Mouse (Mus musculus): ENCODE measurements around the gene Plekhm1.
"Not testable (repeated sequence)": the region's sequence is repeated elsewhere in the genome, so short reads cannot be mapped to it uniquely, and the experiment has no call there.

Gene Plekhm1

DNA sequence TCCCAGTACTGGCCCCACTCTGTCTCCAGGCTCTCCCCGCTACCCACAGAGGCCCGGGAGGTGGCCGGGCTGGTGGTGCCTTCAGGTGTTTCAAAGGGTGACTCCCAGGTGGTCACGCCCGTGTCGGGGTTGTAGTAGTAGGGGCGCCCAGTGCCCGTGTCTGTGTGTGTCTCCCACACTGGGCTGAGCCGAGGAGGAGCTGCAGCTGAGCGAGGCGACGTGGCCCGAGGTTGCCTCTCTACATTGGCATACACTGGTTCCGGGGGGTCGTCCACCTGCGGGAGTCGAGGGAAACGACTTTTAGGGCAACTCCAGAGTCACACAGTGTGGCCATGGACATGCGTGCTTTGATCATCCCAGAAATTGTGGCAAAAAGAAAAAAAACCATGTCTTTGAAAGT is 72.4 kb downstream of the Plekhm1 start:
- no peak for DNase-seq (ENCODE audit: low read depth)

DNA sequence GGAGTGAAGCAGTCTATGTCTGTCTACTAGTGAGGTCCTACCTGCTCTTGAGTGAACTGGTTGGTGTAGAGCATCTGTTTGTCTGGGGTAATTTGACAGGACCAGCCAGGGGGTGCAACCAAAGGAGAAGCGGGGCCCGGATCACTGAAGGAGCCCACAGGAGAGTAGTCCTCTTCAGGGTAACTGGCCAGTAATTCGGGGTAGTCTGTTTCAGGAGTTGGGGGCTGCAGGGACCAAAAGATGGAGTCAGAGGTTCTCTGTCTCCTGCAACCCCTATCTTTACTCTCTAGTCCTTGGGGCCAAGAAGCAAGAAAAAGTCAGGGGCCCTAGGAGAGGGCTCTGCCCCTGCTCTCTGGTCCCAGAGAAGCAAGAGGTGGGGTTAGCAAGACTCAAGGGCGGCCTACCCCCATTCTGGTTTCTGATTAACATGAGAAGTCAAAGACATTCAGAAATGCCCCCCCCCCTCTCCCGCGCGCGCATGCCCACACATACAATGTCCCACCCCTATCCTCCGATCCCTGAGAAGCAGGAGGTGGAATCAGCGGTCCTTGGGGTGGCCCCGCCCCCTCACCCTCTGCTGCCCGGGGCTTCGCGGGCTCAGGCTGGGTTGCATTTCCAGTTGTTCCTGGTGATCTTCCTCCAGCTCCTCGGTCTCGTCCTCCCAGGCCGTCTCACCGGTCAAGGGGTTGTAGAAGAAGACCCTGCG is 72.9 kb downstream of the Plekhm1 start:
- DNase-seq (ENCODE audit: low read depth): no peak

DNA sequence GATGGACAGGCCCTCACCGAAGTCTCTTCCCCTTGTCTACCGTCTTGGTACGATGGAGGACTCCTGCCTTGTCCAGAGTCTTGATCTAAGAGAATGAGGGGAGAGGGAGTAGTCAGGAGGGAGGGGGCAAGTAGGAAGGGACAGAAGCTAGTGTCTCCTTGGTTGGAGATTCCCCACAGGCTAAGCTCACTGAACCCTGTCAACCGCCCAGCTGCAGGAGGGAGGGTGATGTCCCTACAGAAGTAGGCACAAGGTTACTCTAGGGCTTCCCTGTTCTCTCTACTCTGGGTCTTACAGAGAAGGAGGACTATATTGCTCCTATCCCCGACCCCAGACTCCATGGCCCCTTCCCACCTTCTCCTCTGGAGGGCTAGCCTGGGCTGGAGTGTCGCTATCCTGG is 73.8 kb downstream of the Plekhm1 start:
- DNase-seq (ENCODE audit: low read depth): no peak

DNA sequence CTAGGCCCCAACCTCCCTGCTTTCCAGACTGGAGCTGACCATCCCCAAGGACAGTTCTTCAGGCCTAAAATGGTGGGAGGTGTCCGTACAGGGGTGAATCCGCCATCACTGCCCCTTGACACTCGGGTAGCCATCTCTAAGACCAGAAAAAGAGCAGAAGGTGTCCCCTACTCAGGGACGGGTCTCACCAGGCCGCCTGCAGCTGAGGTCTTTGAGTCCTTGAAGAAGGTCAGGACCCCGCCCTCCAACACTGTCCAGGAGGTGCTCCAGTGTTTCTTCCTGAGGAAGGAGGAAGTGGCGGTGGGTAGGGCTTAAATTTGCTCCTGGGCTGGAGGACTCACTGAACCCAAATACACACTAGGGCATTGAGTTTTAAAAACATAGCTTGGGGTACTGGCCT is 74.4 kb downstream of the Plekhm1 start:
- DNase-seq (ENCODE audit: low read depth): no peak

DNA sequence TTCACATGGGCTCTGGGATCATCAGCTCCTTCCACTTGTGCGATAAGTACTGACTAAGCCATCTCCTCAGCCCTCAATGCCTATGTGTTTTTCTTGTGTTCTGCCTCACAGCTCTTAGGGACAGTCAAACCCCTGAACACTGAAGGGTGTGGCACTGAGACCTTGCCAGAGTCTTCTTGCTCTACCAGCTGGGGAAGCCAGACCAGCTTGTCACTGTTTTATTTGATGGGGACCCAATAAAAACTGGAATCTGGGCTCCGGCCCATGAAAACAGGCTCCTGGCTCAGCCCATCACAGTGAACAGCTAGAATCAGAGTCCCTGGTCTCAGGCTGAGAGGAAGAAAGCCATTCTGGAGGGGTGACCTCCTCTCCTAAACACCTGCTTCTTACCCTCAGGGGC is 75.3 kb downstream of the Plekhm1 start:
- no peak for DNase-seq (ENCODE audit: low read depth)

DNA sequence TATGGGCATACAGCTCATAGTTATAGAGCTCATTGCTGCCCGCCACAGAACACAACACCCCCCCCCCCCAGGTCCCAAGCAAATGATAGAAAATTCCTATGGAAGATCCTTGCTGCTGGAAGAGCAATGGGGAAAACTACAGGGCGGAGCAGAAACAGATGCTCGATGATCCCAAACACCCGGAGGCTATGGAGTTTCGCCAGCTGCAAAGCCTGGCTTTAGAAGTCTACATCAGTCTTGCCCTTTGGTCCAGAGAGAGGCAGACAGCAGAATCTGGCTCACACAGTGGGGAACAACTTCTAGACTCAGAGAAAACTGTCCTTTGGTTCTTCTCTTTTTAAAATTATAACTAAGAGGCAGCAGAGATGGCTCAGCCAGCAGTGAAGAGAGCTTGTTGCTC is 76.9 kb downstream of the Plekhm1 start:
- no peak for DNase-seq (ENCODE audit: low read depth)

DNA sequence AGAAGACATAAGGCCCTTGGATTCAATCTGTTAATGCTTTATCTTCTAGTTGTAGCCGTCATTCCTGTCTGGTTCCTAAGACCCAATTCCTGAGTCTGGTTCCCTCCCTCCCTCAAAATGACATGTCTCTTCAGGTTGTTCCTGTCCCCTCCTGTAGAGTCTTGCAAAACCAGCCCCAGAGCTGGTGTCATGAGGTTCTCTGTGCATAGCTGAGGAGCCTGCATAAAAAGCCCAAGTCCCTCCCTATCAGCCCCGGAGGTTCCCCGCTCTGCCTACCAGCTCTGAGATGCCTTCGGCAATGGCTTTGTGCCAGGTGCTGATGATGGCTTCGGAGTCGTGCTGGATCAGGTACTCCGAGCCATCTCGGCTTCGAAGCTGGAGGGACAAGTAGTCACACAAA is 77.6 kb downstream of the Plekhm1 start:
- DNase-seq (ENCODE audit: low read depth): no peak

DNA sequence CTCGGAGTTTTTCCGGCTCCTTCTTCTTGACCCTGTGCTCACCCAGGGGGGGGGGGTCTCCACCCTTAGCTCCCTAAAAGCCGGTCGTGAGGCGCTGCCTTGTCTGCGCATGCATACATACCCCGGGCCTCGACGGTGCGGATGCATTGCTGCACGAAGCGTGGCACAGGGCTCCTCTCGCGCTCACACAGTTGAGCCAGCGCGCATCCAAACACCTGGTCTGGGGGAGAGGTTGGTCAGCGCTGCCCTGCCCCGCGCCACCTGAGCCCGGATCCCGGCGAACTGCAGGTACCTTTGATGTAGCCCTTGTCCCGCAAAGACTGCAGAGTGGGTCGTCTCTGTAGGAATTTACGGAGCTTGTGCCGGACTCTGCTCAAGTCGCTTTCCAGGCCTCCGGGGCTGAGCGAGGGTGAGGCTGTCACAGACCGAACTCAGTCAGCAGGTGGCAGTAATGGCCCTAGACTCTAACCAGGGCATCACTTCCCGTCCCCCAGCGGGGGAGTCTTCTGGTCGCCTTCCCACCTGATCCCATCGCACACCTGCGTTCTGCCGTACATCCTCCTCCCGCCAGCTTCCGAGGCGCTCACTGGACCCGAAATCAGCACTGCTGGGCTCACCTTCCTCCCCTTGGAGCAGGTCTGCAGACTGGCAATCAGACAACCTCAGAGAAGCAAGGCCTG is 78.6 kb downstream of the Plekhm1 start:
- DNase-seq (ENCODE audit: low read depth): no peak

DNA sequence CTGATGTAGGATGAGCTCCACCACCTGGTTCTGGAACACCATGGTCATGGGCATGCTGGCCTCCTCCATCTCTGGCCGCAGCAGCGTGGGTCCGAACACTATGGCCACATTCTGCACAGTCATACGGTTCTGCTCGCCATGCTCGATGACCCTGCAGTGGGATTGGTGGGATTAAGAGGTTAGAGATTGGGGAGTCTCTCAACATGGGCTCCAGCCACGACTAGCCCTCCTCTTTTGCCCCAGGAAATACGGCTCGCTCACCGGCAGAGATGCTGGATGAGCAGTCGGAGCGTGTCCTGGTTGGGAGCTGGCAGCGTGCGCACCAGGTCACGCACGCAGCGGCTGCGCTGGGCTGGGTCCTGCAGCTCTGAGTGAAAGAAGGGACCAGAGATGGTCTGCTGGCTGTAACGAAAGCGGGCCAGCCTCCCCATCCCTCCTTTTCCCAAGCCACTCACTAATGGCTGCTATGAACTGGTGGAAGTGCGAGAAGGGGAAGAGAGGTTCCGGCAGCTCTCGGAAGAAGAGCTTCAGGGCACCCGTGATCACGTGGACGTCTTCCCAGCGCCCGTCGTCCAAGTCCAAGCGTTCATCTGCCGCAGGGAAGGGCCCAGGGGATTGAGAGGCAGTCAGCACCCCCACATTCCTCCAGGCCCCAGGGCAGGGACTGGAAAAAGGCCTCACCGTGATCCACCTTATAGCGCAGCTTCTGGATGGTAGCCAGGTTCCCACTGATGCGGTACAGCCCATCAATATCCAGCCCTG is 79.4 kb downstream of the Plekhm1 start:
- DNase-seq (ENCODE audit: low read depth): no peak

DNA sequence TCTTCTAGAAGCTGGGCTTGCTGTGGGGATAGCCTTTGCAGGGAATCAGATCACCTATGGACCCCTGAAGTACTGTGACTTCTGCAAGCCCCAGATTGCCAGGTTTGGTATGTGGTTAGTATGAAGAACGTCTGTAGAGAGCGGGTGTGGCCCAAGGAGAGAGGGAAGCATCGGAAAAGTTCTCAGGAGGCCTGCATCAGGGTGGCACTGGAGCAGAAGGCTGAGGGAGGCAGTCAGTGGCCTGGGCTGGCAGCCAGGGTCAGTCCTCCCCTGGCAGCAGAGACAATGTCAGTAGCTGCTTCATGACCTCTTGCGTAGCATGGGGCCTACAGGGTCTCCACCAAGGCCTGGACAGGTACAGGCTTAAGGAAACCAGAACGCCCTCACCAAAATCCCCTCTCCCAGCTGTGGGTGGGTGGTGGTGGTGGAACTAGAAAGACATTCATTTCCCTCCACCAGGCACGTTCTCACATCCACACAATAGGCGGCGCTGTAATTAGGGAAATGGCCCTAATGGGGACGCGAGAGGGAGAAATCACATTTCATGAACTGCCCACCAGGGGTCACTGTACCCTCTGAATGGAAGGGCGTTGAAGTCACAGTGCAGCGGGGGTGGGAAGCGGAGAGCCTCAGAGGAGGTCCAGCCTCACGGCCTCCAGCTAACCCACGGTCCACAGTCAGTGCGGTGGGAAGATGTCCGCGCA is 80.1 kb downstream of the Plekhm1 start:
- DNase-seq (ENCODE audit: low read depth): peak; percentile 86

DNA sequence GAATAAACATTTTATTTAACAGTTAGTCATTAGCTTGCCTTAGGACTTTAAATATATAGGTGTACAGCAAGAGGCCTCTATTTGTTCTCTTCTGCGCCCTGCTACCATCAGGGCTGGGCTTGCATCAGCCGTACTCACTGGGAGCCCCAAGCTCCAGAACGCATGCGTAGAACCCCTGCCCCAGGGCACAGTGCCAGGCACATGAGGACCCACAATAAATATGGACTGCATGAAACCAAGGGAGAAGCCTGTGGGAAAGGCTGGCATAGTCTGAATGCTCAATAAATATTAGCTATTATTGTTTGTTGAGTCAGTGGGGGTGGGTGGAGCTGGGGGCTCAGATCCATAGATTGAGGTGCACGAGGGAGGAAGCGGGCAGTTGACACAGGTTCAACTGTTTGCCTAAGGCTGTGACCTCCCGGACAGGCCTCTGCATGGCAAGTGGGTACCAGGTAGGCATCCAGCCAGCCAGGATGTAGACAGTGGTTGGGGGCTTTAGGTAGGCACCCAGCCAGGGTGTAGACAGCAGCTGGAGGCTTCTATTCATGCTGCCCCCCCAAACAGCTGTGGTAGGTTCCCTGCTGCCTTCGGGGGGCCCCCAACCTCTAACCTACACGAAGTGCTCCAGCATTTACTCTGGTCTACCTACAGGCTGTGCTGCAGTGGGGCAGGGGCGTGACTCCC is 80.8 kb downstream of the Plekhm1 start:
- no peak for DNase-seq (ENCODE audit: low read depth)

DNA sequence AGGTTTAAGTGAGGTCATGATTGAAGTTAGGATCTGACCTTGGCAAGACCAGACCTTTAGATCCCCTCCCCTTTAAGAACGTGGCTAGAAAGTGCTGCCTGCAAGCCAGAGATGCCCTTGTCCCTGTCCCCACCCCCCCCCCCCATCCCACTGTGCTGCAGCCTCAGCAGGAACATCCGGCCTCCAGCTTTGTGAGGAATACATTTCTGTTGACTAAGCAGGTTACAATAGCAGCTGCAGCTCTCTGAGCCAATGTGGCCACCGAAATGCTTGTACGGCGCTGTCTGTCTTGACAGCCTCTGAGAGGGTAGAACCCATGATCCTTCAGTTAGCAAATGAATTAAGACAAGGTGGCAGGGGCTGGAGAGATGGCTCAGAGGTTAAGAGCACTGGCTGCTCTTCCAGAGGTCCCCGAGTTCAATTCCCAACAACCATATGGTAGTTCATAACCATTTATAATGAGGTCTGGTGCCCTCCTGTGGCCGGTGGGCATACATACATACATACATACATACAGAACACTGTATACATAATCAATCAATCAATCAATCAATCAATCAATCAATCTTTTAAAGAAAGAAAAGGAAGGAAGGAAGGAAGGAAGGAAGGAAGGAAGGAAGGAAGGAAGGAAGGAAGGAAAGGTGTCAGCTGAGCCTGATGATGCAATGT is 81.7 kb downstream of the Plekhm1 start:
- peak; percentile 43 for DNase-seq (ENCODE audit: low read depth)

DNA sequence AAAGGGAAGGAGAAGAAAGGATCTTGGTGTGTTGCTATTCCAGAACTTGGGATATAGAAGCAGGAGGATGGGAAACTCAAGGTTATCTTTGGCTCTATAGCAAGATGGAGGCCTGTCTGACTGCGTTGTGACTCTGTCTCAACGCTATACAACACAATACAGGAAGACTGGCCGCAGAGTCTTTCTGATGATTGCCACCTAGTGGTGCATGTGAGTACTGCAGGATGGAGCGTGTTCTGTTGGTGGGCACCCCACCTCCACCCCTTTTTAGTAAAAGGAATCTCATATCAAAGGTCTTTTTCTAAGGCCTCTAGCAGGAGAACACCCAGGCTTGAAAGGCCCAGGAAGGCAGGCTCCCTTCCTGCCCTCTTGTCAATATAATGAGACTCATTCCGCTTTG is 85.5 kb downstream of the Plekhm1 start:
- peak; percentile 94 for DNase-seq (ENCODE audit: low read depth)

DNA sequence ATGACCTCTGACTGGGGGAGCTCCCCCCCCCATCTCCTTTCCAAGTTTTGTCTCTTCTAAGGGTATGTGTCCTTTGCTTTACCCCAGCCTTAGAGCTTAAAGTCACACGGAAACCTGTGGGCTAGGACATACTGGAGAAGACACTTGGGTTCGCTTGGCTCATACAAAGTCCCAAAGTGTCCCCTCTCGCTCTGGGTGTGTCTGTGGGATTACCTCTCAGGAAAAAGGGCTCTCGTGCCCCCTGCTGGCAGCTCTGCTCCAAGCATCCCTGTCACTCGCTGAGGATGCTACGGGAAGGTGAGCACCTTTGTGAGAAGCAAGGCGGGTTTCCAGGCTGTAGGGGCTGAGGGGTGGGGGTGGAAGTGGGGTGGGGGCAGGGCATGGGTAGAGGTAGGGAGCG is 87.3 kb downstream of the Plekhm1 start:
- DNase-seq (ENCODE audit: low read depth): peak; percentile 79

DNA sequence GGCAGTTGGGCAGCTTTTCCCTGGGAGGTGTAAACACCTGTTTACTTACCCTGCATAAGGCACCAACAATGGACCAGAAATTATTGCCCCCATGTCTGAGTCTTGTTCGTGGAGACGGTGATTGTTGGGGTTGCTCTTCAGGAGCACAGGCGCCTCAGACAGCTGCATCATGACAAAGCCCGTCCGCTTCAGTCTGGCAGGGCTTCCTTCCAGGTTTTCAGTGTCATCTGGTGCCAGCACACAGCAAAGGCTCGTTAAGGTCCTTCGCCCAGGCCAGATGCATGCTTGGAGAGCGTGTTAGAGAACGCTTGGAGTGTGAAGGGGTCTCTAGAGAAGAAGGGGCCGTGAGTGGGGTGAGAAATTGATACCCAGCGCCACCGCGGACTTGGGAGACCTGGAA is 87.8 kb downstream of the Plekhm1 start:
- DNase-seq (ENCODE audit: low read depth): no peak

DNA sequence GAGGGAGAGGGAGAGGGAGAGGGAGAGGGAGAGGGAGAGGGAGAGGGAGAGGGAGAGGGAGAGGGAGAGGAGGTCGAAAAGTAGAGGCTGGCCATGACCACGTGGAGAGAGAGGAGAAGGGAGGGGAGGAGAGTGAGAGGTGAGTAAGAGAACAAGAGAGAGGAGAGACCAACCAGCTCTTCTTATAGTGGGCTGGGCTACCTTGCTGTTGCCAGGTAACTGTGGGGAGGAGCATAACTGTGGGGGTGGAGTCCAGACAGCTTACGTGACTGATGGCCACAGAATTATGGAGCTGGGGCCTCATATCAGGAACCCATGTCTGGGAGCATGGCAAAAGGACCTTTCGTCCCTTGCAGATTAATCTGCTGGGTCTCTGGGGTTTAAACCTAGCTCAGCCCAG is 89.7 kb downstream of the Plekhm1 start:
- not testable (repeated sequence) for DNase-seq (ENCODE audit: low read depth)

DNA sequence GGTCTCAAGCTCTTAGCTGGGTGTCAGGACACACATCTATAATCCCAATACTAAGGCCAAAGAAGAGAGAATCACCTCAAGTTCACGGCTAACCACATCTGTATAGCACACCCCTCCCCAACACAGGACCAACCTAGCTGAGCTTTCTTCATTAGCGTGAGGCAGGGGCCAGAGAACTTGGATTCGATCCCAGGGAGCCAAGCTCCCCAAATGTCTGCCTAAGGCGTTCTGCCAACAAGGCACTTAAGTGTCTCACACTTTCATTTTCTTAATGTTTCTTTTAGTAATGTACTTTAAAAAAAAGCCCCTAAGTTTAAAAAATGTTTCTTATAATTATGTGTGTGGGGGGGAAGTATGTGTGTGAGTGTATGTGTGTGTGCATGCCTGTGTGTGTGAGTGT is 91.8 kb downstream of the Plekhm1 start:
- DNase-seq (ENCODE audit: low read depth): no peak

DNA sequence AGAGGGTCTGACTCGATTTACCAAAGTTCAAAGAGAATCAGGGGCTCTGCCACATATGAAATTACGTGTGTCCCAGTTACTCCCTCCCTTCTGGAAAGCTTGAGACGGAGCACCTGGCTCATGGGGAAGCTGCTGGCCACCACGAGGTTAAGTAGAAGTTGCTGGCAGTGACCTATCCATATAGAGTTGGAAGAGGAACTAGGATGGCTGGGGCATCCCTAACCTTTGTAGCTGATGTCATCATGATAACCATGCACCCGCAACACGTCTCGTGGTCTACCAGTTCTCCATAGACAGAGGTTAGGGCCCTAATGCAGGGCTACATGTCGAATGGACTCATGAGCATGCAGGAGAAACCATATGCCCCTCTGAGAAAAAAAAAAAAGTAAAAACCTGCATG is 92.3 kb downstream of the Plekhm1 start:
- no peak for DNase-seq (ENCODE audit: low read depth)

DNA sequence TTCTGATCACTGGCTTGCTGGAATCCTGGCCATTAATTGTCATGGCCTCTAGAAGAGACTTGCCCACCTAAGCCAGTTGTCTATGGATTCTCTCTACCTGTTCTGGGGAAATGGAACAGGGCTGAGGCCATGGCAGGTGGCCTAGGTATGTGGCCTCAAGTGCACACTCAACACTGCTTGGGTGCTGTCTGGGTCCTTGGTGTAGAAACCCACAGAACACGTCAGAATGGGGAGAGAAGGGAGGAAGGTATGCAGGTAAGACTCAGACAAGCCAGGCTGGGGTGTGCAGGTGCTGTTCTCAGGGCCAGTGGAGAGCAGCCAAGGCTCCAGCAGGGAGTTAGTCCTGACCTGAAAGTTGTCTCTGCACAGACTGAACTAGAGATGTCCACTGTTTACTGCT is 94.4 kb downstream of the Plekhm1 start:
- no peak for DNase-seq (ENCODE audit: low read depth)

DNA sequence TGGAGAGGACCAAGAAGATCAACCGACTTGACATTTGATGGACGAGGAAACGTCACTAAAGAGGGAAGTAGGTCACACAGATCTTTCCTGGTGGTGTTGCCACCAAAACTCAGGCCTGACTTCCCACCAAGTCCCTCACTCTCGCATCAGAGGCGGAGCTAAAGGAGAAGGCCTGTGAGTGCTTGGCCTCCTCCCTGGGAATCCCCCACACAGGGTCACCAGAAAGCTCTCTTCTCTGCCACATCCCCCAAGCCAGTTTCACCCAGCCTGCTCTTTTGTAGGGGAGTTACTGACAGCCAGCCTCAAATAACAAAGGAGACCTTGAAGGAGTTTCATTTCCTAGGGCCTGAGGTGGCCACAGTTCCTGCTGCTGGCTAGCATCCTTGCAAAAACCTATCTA is 97.1 kb downstream of the Plekhm1 start:
- DNase-seq (ENCODE audit: low read depth): no peak

DNA sequence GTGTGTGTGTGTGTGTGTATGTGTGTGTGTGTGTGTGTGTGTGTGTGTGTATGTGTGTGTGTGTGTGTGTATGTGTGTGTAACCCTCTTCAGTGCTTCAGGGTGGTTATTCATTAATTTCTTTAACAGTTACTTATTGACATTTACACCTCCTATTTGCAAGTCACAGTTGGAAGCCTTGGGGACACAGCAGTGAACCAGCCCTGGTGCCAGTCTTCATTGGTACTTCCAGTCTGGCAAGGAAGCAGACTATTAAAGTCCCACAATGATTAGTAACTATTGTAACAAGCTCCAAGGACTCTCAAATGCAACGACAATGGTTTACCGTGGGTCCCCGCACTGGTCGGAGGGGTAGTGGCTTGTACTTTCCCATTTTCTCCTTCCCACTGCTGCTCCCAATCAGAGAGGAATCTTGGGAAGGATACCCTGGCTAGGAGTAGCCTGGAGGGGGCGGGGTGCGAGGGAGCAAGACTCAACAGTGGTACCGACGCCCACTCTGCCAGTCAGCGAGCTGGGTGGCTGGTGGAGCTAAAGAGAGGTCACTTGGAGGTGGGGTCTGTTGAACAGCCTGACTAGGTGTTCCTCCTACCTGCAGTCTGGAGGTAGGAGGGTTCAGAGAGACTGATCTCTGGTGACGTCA is 97.6 kb downstream of the Plekhm1 start:
- DNase-seq (ENCODE audit: low read depth): no peak

Measured in naive thymus-derived CD4-positive, alpha-beta T cell, adult 2 months (primary cell).